Mouse (Mus musculus) limb, embryonic 14.5 days (tissue): ENCODE measurements around the gene Dcaf7. TPM values are rescaled to one million over a fixed set of nuclear protein-coding genes. Genes with fewer than 3 reads are reported as not detected.
A peak's percentile ranks its signal among the peaks of the same experiment; 100 is the strongest.
"Not testable (repeated sequence)": the region's sequence is repeated elsewhere in the genome, so short reads cannot be mapped to it uniquely, and the experiment has no call there.

Experiments used
- ATAC-seq: fragments of 200-750 bp; cut with Nextera tagmentation; 2 replicates; pipeline ENCODE4 v1.8.0; 2017; ENCODE audit warnings: low read depth, moderate number of reproducible peaks, moderate TSS enrichment; ENCODE audit not compliant: low FRiP score
- DNase-seq: peaks from one replicate; pipeline ENCODE4 v3.0.0-alpha.2; 2015; ENCODE audit warnings: low spot score
- H3K27ac ChIP-seq: fragments of 300-500 bp; sonication (generic); replicated peaks from 2 replicates; pipeline ENCODE4 v1.5.1; 2014; ENCODE audit warnings: low read depth, mild to moderate bottlenecking, low read length, moderate library complexity, mixed read lengths
- H3K27me3 ChIP-seq: fragments of 300-500 bp; sonication (generic); 2 replicates; pipeline ENCODE4 v1.6.1; 2014; ENCODE audit warnings: low read length, mixed read lengths; ENCODE audit not compliant: control insufficient read depth, insufficient read depth
- H3K36me3 ChIP-seq: fragments of 300-500 bp; sonication (generic); 2 replicates; pipeline ENCODE4 v1.6.1; 2014; ENCODE audit warnings: mild to moderate bottlenecking, low read length, moderate library complexity, mixed read lengths; ENCODE audit not compliant: control insufficient read depth, insufficient read depth
- H3K4me1 ChIP-seq: fragments of 300-500 bp; sonication (generic); 2 replicates; pipeline ENCODE4 v1.6.1; 2014; ENCODE audit warnings: antibody characterized with exemption, low read length, mixed read lengths; ENCODE audit not compliant: control insufficient read depth, insufficient read depth
- H3K4me2 ChIP-seq: fragments of 300-500 bp; sonication (generic); replicated peaks from 2 replicates; pipeline ENCODE4 v1.6.1; 2014; ENCODE audit warnings: low read depth, mild to moderate bottlenecking, low read length, moderate library complexity; ENCODE audit not compliant: severe bottlenecking
- H3K4me3 ChIP-seq: fragments of 300-500 bp; sonication (generic); replicated peaks from 2 replicates; pipeline ENCODE4 v1.5.1; 2014; ENCODE audit warnings: low read length
- H3K9ac ChIP-seq: fragments of 300-500 bp; sonication (generic); 2 replicates; pipeline ENCODE4 v1.6.1; 2014; ENCODE audit warnings: mild to moderate bottlenecking, low read depth, low read length, moderate library complexity; ENCODE audit not compliant: severe bottlenecking
- H3K9me3 ChIP-seq: fragments of 300-500 bp; sonication (generic); 2 replicates; pipeline ENCODE4 v1.6.1; 2016; ENCODE audit warnings: low read length; ENCODE audit not compliant: control insufficient read depth
- POLR2A ChIP-seq: fragments of 200-500 bp; IDR thresholded peaks from 2 replicates; pipeline ENCODE4 v1.8.0; 2012; ENCODE audit warnings: inconsistent platforms, mild to moderate bottlenecking, moderate library complexity, borderline replicate concordance; ENCODE audit not compliant: insufficient read depth, insufficient read length; ENCODE audit errors: extremely low read depth
- WGBS: fragments of 180-500 bp; shearing (Covaris S2); extraction: QIAGEN DNeasy Blood & Tissue Kit; methylation state at CpG from one replicate; pipeline ENCODE4 v1.1.7; 2014; 5-methylcytosine and 5-hydroxymethylcytosine counted together
- polyA plus RNA-seq, 2 experiments: library from polyadenylated mRNA; depleted of rRNA in 1 of 2; stranded (reverse) in 1 of 2; unstranded in 1 of 2; fragments of >200 nt; fragmentation: Nextera tagmentation in 1 of 2; extraction: Ambion mirVana in 1 of 2; gene quantifications; 2 replicates each; pipeline versions ENCODE4 v1.2.1 to v1.2.3; 2012 to 2014

Dcaf7 gene
- polyA plus RNA-seq, 2 experiments = 63.0 to 63.3 TPM

GRCm38 (mm10) chr11:106027607-106028006 is 9.1 kb upstream of the Dcaf7 start:
- WGBS = 92% methylated on average over 5 of the region's 5 CpGs
- H3K9ac ChIP-seq = no peak overlapping the region
- H3K27ac ChIP-seq = no peak overlapping the region
- 0 out of 2 replicates have a peak, but pooled peaks cover 4% of the 10 kb centered on the region for H3K36me3 ChIP-seq
- no peaks in the 10 kb centered on the region for H3K4me1 ChIP-seq
- TF ChIP-seq POLR2A = no peak
- H3K4me2 ChIP-seq = no peak overlapping the region
- ATAC-seq (no peak), DNase-seq (no peak)
- no peaks in the 10 kb centered on the region for H3K9me3 ChIP-seq
- H3K4me3 ChIP-seq = no peak overlapping the region
- no peaks in the 10 kb centered on the region for H3K27me3 ChIP-seq

DNA sequence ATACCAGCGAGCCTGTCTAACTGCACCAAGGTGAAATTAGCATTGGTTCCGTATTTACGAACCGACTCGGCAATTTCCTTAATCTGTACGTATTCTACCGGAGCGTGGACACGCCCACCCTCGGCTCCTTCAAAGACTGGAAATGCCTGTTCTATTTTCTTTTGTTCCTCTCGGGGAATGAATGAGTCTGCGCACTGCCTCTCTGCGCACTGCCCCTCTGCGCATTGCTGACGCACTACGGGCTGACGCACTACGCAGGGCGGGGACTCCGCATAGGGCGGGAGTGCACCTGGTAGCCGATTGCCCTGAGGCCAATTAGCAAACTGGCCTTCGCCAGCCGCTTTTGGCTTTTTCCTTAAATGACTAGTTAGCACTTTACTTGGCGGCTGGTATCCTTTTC is 4.6 kb upstream of the Dcaf7 start:
- not testable (repeated sequence) for H3K36me3 ChIP-seq, H3K27me3 ChIP-seq, DNase-seq, ATAC-seq, H3K27ac ChIP-seq, H3K4me2 ChIP-seq, H3K9ac ChIP-seq, H3K9me3 ChIP-seq, H3K4me1 ChIP-seq
- 43% methylated on average over 2 of the region's 25 CpGs for WGBS
- peak overlapping the region; percentile 31 for H3K4me3 ChIP-seq

- DNase-seq = peak; percentile 68
- H3K36me3 ChIP-seq = no peaks in the 10 kb centered on the region
- H3K9ac ChIP-seq = peak overlapping the region; percentile 1; the same call in 1 of the 2 replicates
- H3K27me3 ChIP-seq = no peaks in the 10 kb centered on the region
- 30% methylated on average over 11 of the region's 11 CpGs for WGBS
- no peak for TF ChIP-seq POLR2A
- no peak for ATAC-seq
- H3K4me3 ChIP-seq = peak overlapping the region; percentile 19
- peak overlapping the region; percentile 59 for H3K27ac ChIP-seq
- no peaks in the 10 kb centered on the region for H3K9me3 ChIP-seq
- H3K4me2 ChIP-seq = peak overlapping the region; percentile 40
- peaks cover 12% of the 10 kb centered on the region for H3K4me1 ChIP-seq
Measured at GRCm38 (mm10) chr11:106033491-106033919, 3.2 kb upstream of the Dcaf7 start.

DNA sequence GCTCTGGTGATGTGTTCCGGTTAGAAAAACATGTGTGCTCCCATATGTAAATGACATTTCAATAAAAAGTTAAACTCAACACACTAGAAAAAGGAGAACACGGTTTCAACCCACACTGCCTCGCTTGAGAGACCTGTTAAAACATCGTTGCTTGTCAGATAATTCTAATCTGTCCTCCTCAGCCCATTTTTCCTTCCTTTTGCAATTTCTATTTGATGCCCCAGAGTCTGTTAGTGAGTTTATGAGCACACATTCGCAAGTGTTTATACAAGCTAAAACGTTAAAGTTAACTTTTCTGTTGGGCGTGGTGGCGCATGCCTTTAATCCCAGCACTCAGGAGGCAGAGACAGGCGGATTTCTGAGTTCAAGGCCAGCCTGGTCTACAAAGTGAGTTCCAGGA is 1.7 kb upstream of the Dcaf7 start:
- no peak overlapping the region for H3K9ac ChIP-seq
- ATAC-seq (no peak), DNase-seq (no peak)
- H3K4me3 ChIP-seq = no peak overlapping the region
- no peak overlapping the region for H3K27ac ChIP-seq
- no peaks in the 10 kb centered on the region for H3K27me3 ChIP-seq
- no peak for TF ChIP-seq POLR2A
- no peak overlapping the region for H3K4me2 ChIP-seq
- 85% methylated on average over 9 of the region's 9 CpGs for WGBS
- no peaks in the 10 kb centered on the region for H3K36me3 ChIP-seq
- H3K4me1 ChIP-seq = peaks cover 13% of the 10 kb centered on the region
- H3K9me3 ChIP-seq = no peaks in the 10 kb centered on the region

- ATAC-seq (no peak), DNase-seq (peak; percentile 33)
- Histone ChIP-seq H3K4me3 (peak overlapping the region; percentile 99), H3K9ac (peak overlapping the region; percentile 84), H3K27me3 (no peaks in the 10 kb centered on the region), H3K4me1 (peaks cover 13% of the 10 kb centered on the region), H3K4me2 (peak overlapping the region; percentile 55), H3K27ac (peak overlapping the region; percentile 86), H3K9me3 (no peaks in the 10 kb centered on the region), H3K36me3 (no peaks in the 10 kb centered on the region)
- TF ChIP-seq POLR2A = no peak
- under 1% methylated on average over 13 of the region's 13 CpGs for WGBS
Measured at GRCm38 (mm10) chr11:106037418-106037751, 713 bp downstream of the Dcaf7 start.

- Histone ChIP-seq H3K27me3 (no peaks in the 10 kb centered on the region), H3K9me3 (no peaks in the 10 kb centered on the region), H3K4me1 (no peaks in the 10 kb centered on the region), H3K4me2 (no peak overlapping the region), H3K27ac (no peak overlapping the region), H3K4me3 (no peak overlapping the region), H3K9ac (no peak overlapping the region), H3K36me3 (peaks cover 31% of the 10 kb centered on the region)
- no peak for TF ChIP-seq POLR2A
- ATAC-seq (no peak), DNase-seq (no peak)
Measured at GRCm38 (mm10) chr11:106044349-106044748, 7.7 kb downstream of the Dcaf7 start.
